Mouse (Mus musculus) midbrain, postnatal 0 days (tissue): Measurements from ENCODE around the gene Tubb2a. TPM values are rescaled to one million over a fixed set of nuclear protein-coding genes. Genes with fewer than 3 reads are reported as not detected.

Experiments
- ATAC-seq: fragments of 200-750 bp; cut with Nextera tagmentation; 2 replicates; pipeline ENCODE4 v1.8.0; 2017; ENCODE audit warnings: moderate number of reproducible peaks, mild to moderate bottlenecking, moderate TSS enrichment, moderate library complexity; ENCODE audit not compliant: low FRiP score
- DNase-seq: peaks from one replicate; pipeline ENCODE4 v3.0.0-alpha.2; 2015; ENCODE audit warnings: low spot score
- H3K27ac ChIP-seq: fragments of 300-500 bp; sonication (generic); 2 replicates; pipeline ENCODE4 v1.5.1; 2014; ENCODE audit warnings: low read depth, mild to moderate bottlenecking, low read length, mixed read lengths
- H3K27me3 ChIP-seq: fragments of 300-500 bp; sonication (generic); 2 replicates; pipeline ENCODE4 v1.6.1; 2014; ENCODE audit warnings: low read length, control low read depth, mixed read lengths; ENCODE audit not compliant: insufficient read depth
- H3K36me3 ChIP-seq: fragments of 300-500 bp; sonication (generic); 2 replicates; pipeline ENCODE4 v1.6.1; 2014; ENCODE audit warnings: low read length, control low read depth, mixed read lengths; ENCODE audit not compliant: insufficient read depth
- H3K4me1 ChIP-seq: fragments of 300-500 bp; sonication (generic); 2 replicates; pipeline ENCODE4 v1.6.1; 2014; ENCODE audit warnings: mild to moderate bottlenecking, control low read depth, antibody characterized with exemption, low read length, mixed read lengths; ENCODE audit not compliant: insufficient read depth
- H3K4me2 ChIP-seq: fragments of 300-500 bp; sonication (generic); 2 replicates; pipeline ENCODE4 v1.6.1; 2014; ENCODE audit warnings: low read depth, mild to moderate bottlenecking, low read length, mixed read lengths; ENCODE audit not compliant: poor library complexity, severe bottlenecking
- H3K4me3 ChIP-seq: fragments of 300-500 bp; sonication (generic); 2 replicates; pipeline ENCODE4 v1.5.1; 2014; ENCODE audit warnings: low read depth, mild to moderate bottlenecking, low read length, moderate library complexity
- H3K9ac ChIP-seq: fragments of 300-500 bp; sonication (generic); replicated peaks from 2 replicates; pipeline ENCODE4 v1.6.1; 2014; ENCODE audit warnings: mild to moderate bottlenecking, low read length, moderate library complexity, mixed read lengths; ENCODE audit not compliant: poor library complexity, severe bottlenecking
- H3K9me3 ChIP-seq: fragments of 300-500 bp; sonication (generic); 2 replicates; pipeline ENCODE4 v1.6.1; 2016; ENCODE audit warnings: low read length, control low read depth
- CTCF ChIP-seq: IDR thresholded peaks from 2 replicates; pipeline ENCODE4 v1.5.1; 2016; ENCODE audit warnings: antibody characterized with exemption, mild to moderate bottlenecking
- WGBS: fragments of 180-500 bp; shearing (Covaris S2); extraction: QIAGEN DNeasy Blood & Tissue Kit; methylation state at CpG from one replicate; pipeline ENCODE4 v1.1.7; 2014; 5-methylcytosine and 5-hydroxymethylcytosine counted together
- polyA plus RNA-seq: library from polyadenylated mRNA; unstranded; fragments of >200 nt; fragmentation: Nextera tagmentation; extraction: Ambion mirVana; gene quantifications from 2 replicates; pipeline ENCODE4 v1.2.1, GENCODE M21; 2015
- total RNA-seq: library from RNA; depleted of rRNA; stranded (reverse); fragments of >200 nt; gene quantifications from 2 replicates; pipeline ENCODE4 v1.2.3, GENCODE M21; 2014; rRNA removed

The Tubb2a gene
- total RNA-seq (5,907 and 6,629 TPM in 2 replicates), polyA plus RNA-seq (4,276 and 4,687 TPM in 2 replicates)

DNA sequence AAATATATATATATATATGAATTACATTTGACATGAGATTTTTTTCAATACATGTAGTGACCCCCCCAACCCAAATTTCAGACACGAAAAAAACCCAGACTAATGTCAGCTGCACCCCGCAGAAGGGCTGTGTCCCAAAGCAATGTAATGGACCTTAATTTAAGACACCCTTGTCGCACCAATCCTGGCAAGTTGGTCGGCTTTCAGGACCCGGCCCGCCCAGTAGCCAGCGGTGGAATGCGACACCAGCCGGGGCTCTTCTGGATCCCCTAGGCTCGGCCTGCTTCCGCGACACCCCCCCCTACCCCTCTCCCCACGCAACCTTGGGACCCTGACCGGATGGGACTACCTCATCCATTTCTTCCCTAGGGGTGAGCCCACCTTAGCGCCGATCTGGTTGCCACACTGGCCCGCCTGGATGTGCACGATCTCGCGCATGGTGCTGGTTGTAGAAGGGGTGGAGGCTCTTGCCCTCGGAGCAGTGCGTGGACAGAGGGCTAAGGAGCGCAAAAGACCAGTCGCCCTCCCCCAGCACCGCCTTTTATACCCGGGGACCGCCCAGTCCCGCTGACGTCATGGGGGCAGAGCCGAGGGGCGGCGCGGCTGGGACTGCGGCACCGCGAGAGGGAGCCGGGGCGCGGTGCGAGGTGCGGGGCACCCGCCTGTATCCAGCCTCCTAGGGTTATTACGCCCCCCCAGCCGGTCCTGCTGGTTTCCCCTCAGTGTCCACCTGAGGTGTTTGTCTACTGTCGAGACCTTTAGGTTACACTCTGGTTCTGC lies at the start of gene Tubb2a:
TSS of gene Tubb2a (minus strand) at position 516 of the 780 bp plus-strand sequence.
- no peaks in the 10 kb centered on the region for H3K27me3 ChIP-seq
- H3K4me1 ChIP-seq, result 0 out of 2 replicates have a peak, but pooled peaks cover 5% of the 10 kb centered on the region
- TF ChIP-seq CTCF, result peak; percentile 76
- peak; percentile 91 for ATAC-seq
- H3K36me3 ChIP-seq, result peaks cover 17% of the 10 kb centered on the region
- DNase-seq, result peak; percentile 93
- H3K9me3 ChIP-seq, result no peaks in the 10 kb centered on the region
- WGBS, result 0% methylated on average over 45 of the region's 45 CpGs
- H3K4me2 ChIP-seq, result peak within 1 kb of the TSS; percentile 90
- peak within 1 kb of the TSS; percentile 97 for H3K27ac ChIP-seq
- peak within 1 kb of the TSS; percentile 83 for H3K4me3 ChIP-seq
- peak within 1 kb of the TSS; percentile 98 for H3K9ac ChIP-seq

DNA sequence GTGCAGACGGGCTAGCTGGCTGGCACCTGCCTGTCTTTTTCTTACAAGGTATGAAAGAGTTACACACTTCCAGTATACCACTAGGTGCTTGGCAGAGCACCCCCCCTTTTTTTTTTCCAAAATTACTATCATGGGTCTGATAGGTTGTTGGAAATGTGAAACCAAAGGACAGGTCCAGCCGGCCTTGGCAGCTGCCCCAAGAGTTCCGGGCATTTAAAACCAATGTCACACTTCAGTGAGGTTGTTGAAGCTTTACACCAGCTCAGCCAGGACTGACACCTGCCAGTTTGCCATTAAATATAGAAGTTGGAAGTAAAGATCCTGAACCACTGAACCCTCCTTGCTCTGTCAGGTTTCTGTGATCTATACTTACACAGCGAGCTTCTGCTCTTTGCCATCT lies 47.9 kb upstream of the Tubb2a start:
- ATAC-seq (no peak), DNase-seq (no peak)
- Histone ChIP-seq H3K36me3 (peaks cover 13% of the 10 kb centered on the region; the same call in 1 of the 2 replicates), H3K9me3 (no peaks in the 10 kb centered on the region), H3K4me3 (peak overlapping the region; percentile 40), H3K4me1 (peaks cover 18% of the 10 kb centered on the region), H3K27ac (peak overlapping the region; percentile 32; the same call in 1 of the 2 replicates), H3K9ac (peak overlapping the region; percentile 55), H3K27me3 (no peaks in the 10 kb centered on the region), H3K4me2 (peak overlapping the region; percentile 89)
- 14% methylated on average over 4 of the region's 4 CpGs for WGBS
- TF ChIP-seq CTCF, result no peak

DNA sequence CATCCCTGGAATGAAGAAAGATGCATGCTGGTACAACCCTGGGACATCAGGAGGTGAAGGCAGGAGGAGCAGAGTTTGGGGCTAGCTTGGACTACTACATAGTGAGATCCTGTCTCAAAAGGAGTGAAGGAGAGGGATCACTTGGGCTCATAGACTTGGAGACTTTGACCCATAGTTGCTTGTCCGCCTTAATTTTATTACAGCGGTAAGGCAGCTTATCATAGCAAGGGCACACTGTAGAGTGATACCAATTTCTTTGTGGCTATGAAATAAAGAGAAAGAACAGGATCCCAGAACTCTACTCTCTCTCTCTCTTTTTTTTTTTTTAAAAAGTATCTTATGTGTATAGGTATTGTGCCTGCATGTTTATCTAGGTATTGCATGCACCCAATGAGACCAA lies 42.7 kb upstream of the Tubb2a start:
- ATAC-seq (no peak), DNase-seq (no peak)
- no peaks in the 10 kb centered on the region for H3K9me3 ChIP-seq
- no peak overlapping the region for H3K4me3 ChIP-seq
- no peak overlapping the region for H3K4me2 ChIP-seq
- WGBS, result 98% methylated on average over 2 of the region's 2 CpGs
- H3K27me3 ChIP-seq, result no peaks in the 10 kb centered on the region
- H3K36me3 ChIP-seq, result peaks cover 4% of the 10 kb centered on the region; the same call in 1 of the 2 replicates
- peaks cover 18% of the 10 kb centered on the region for H3K4me1 ChIP-seq
- H3K27ac ChIP-seq, result no peak overlapping the region
- H3K9ac ChIP-seq, result no peak overlapping the region
- no peak for TF ChIP-seq CTCF

DNA sequence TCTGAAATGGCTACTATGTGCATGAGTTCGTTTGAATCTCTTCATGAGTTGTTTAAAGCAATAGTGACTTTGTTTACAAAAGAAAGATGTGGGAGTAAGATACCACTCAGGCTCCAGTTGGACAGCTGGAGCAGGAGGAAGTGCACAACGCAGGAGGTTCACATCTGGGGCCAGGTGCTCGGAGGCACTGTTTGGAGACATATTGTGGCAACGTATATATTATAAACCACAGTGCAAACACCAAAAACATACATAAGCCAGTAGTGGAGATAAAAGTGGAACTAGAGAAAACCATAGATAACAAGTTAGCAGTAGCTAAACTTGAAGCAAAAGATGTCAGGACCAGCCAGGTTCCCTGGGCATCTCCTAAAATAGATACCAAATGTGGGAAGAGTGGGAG lies 41.6 kb upstream of the Tubb2a start:
- Histone ChIP-seq H3K4me3 (no peak overlapping the region), H3K4me1 (peaks cover 15% of the 10 kb centered on the region; the same call in 1 of the 2 replicates), H3K36me3 (0 out of 2 replicates have a peak, but pooled peaks cover 4% of the 10 kb centered on the region), H3K9ac (no peak overlapping the region), H3K27me3 (no peaks in the 10 kb centered on the region), H3K4me2 (no peak overlapping the region), H3K27ac (no peak overlapping the region), H3K9me3 (no peaks in the 10 kb centered on the region)
- DNase-seq, result no peak
- ATAC-seq, result no peak
- no peak for TF ChIP-seq CTCF
- 78% methylated on average over 4 of the region's 4 CpGs for WGBS

DNA sequence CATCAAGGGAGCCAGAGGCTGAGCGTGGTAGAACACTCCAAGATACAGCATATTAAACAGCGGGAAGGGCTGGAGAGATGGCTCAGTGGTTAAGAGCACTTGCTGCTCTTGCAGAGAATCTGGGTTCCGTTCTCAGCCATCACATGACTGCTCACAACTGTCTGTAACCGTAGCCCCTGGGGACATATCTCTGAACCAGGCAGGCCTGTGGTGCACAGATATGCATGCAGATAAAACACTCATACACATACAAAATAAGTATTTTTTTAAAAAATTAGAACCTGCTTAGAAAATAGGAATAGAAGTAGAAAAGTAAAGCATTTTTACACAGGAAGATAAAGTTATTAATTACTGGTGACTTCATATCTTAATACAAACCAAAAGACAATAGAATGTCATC lies 41.0 kb upstream of the Tubb2a start:
- Histone ChIP-seq H3K4me3 (no peak overlapping the region), H3K9me3 (no peaks in the 10 kb centered on the region), H3K27ac (no peak overlapping the region), H3K27me3 (no peaks in the 10 kb centered on the region), H3K4me1 (peaks cover 10% of the 10 kb centered on the region; the same call in 1 of the 2 replicates), H3K9ac (no peak overlapping the region), H3K4me2 (no peak overlapping the region), H3K36me3 (no peaks in the 10 kb centered on the region)
- 75% methylated on average over 4 of the region's 4 CpGs for WGBS
- no peak for ATAC-seq
- TF ChIP-seq CTCF, result no peak
- no peak for DNase-seq

DNA sequence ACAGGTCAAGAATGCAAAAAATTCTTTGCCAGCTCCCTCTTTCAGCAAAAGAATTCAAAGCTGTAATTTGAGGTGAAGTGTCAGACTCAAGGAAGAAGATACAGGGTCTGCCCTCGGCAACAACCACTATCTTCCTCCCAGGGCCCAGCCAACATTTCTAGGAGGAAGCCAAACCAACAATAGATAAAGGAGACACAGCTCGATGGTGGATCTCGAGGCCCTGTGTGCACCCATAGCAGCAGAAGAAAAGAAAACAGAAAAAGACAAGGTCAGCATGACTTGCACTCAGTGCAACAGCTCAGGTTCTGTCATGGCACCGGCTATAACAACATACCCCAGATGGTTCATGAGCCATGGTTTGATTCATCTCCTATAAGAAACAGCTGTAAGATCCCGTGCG lies 38.7 kb upstream of the Tubb2a start:
- H3K36me3 ChIP-seq, result no peaks in the 10 kb centered on the region
- H3K4me2 ChIP-seq, result no peak overlapping the region
- H3K27me3 ChIP-seq, result no peaks in the 10 kb centered on the region
- no peaks in the 10 kb centered on the region for H3K9me3 ChIP-seq
- no peak overlapping the region for H3K9ac ChIP-seq
- no peak for TF ChIP-seq CTCF
- ATAC-seq (no peak), DNase-seq (no peak)
- no peak overlapping the region for H3K27ac ChIP-seq
- no peaks in the 10 kb centered on the region for H3K4me1 ChIP-seq
- WGBS, result 85% methylated on average over 6 of the region's 6 CpGs
- no peak overlapping the region for H3K4me3 ChIP-seq
